7 mouse cellular contexts compared by ENCODE assay signal in the genomic region with DNA sequence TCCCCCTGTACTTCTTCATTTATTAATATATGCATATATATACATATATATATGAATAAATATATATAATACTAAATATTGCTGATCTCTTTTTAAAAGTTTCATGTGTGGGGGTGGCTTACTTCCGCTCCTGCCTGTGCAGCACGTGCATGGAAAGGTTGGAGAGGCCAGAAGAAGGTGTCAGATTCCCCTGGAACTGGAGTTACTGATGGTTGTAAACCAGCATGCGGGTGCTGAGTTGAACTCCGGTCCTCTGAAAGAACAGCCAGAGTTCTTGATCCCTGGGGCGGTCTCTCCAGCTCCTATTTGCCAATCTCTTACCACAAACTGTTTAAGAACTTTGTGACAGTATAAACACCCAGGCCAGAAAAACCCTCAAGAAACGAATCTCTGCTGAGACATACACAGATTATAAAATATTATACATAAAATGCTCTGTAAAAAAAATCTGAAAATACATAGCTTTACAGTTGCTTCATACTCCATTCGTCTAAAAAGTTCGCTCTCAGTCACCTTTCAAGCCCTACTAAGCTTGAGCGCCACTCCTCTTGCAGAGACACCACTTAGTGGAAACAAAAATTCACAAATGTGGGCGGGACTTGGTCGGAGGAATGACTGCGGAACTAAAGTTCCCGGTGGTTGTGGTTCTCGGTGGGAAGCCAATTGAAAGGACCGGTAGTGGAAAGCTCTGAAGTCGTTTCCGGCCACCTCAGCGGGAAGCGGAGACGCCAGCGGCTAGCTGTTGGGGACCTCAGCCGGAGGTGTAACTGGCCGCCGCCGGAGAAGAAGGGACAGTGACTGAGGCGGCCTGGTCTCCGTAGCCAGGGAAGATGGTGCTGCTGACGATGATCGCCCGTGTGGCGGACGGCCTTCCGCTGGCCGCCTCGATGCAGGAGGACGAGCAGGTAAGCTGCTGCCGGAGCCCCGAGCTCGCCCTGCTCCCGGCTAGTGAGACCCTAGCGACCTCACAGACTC. TPM values are rescaled to one million over a fixed set of nuclear protein-coding genes. Genes with fewer than 3 reads are reported as not detected.
DNase-seq lines count a peak whose midpoint lies in the region; ATAC-seq and TF ChIP-seq lines count a peak whose summit lies in the region.

A gene (plus strand): TSS at position 675 of the 975 bp plus-strand sequence.

- no peaks in the 10 kb centered on the region for H3K36me3 ChIP-seq in embryonic facial prominence, embryonic 10.5 days (replicated peaks)
- H3K36me3 ChIP-seq in intestine, postnatal 0 days (ENCODE audit: control insufficient read depth, insufficient read depth): no peaks in the 10 kb centered on the region
- H3K36me3 ChIP-seq in midbrain, embryonic 12.5 days: no peaks in the 10 kb centered on the region
- H3K36me3 ChIP-seq in small intestine, adult 2 months (ENCODE audit: control insufficient read depth, insufficient read depth, low read length): no peaks in the 10 kb centered on the region

- peak within 1 kb of the TSS; percentile 90 for H3K9ac ChIP-seq in intestine, postnatal 0 days (ENCODE audit: low read depth, low read length)
- peak within 1 kb of the TSS; percentile 91 for H3K9ac ChIP-seq in midbrain, embryonic 12.5 days (replicated peaks)

- no peaks in the 10 kb centered on the region for H3K9me3 ChIP-seq in embryonic facial prominence, embryonic 10.5 days
- no peaks in the 10 kb centered on the region for H3K9me3 ChIP-seq in intestine, postnatal 0 days (ENCODE audit: control insufficient read depth)
- no peaks in the 10 kb centered on the region for H3K9me3 ChIP-seq in midbrain, embryonic 12.5 days

- peak within 1 kb of the TSS; percentile 88 for H3K27ac ChIP-seq in embryonic facial prominence, embryonic 10.5 days (replicated peaks)
- H3K27ac ChIP-seq in intestine, postnatal 0 days (ENCODE audit: low read depth, low read length): peak within 1 kb of the TSS; percentile 90
- H3K27ac ChIP-seq in midbrain, embryonic 12.5 days (replicated peaks): peak within 1 kb of the TSS; percentile 56; the same call in 1 of the 2 replicates
- peak within 1 kb of the TSS; percentile 77 for H3K27ac ChIP-seq in small intestine, adult 2 months (ENCODE audit: insufficient read depth, low read depth, low read length)

- TF ChIP-seq POLR2A in small intestine, adult 2 months (IDR thresholded peaks at IDR 0.05; ENCODE audit: low read depth, low read length): peak; percentile 89

- WGBS in embryonic facial prominence, embryonic 10.5 days: 5% methylated on average over 41 of the region's 41 CpGs
- WGBS in intestine, postnatal 0 days: 3% methylated on average over 41 of the region's 41 CpGs
- 6% methylated on average over 41 of the region's 41 CpGs for WGBS in midbrain, embryonic 12.5 days
- 3% methylated on average over 41 of the region's 41 CpGs for WGBS in small intestine, adult 2 months

- peak within 1 kb of the TSS; percentile 68 for H3K4me2 ChIP-seq in intestine, postnatal 0 days (replicated peaks; ENCODE audit: low read depth)
- H3K4me2 ChIP-seq in midbrain, embryonic 12.5 days (replicated peaks): peak within 1 kb of the TSS; percentile 82

- ATAC-seq in intestine, postnatal 0 days: peak; percentile 75
- peak; percentile 90 for ATAC-seq in midbrain, embryonic 12.5 days (ENCODE audit: low FRiP score, low read depth)

- no peaks in the 10 kb centered on the region for H3K27me3 ChIP-seq in embryonic facial prominence, embryonic 10.5 days (replicated peaks; ENCODE audit: low read depth, poor library complexity, severe bottlenecking)
- no peaks in the 10 kb centered on the region for H3K27me3 ChIP-seq in intestine, postnatal 0 days (replicated peaks; ENCODE audit: control insufficient read depth, insufficient read depth, low read length)
- no peaks in the 10 kb centered on the region for H3K27me3 ChIP-seq in midbrain, embryonic 12.5 days
- no peaks in the 10 kb centered on the region for H3K27me3 ChIP-seq in small intestine, adult 2 months (ENCODE audit: control insufficient read depth, insufficient read depth, low read length)

- intact Hi-C loops in left cerebral cortex, postnatal 4 days (cut with DNase I): no loop called here

- H3K4me1 ChIP-seq in embryonic facial prominence, embryonic 10.5 days: peaks cover 36% of the 10 kb centered on the region
- 0 out of 2 replicates have a peak, but pooled peaks cover 7% of the 10 kb centered on the region for H3K4me1 ChIP-seq in intestine, postnatal 0 days (replicated peaks; ENCODE audit: control insufficient read depth, insufficient read depth, low read length)
- H3K4me1 ChIP-seq in midbrain, embryonic 12.5 days: peaks cover 16% of the 10 kb centered on the region
- peaks cover 4% of the 10 kb centered on the region; the same call in 1 of the 2 replicates for H3K4me1 ChIP-seq in small intestine, adult 2 months (ENCODE audit: control insufficient read depth, insufficient read depth, insufficient read length, low read length)

- TF ChIP-seq CTCF in intestine, postnatal 0 days (IDR thresholded peaks at IDR 0.05; ENCODE audit: low read depth): 0 out of 2 replicates have a peak, but pooled peaks have one; percentile 1
- TF ChIP-seq CTCF in small intestine, adult 2 months (IDR thresholded peaks at IDR 0.05; ENCODE audit: extremely low read depth, insufficient read length, insufficient replicate concordance, low read depth, low read length): no peak

- peak within 1 kb of the TSS; percentile 96 for H3K4me3 ChIP-seq in embryonic facial prominence, embryonic 10.5 days
- H3K4me3 ChIP-seq in intestine, postnatal 0 days (ENCODE audit: low read depth, low read length): peak within 1 kb of the TSS; percentile 80
- peak within 1 kb of the TSS; percentile 80 for H3K4me3 ChIP-seq in midbrain, embryonic 12.5 days
- H3K4me3 ChIP-seq in small intestine, adult 2 months (ENCODE audit: low read depth, low read length): peak within 1 kb of the TSS; percentile 79

- peak; percentile 91 for DNase-seq in adrenal gland, postnatal 10 days
- DNase-seq in embryonic facial prominence, embryonic 10.5 days (ENCODE audit: low spot score): peak; percentile 87
- DNase-seq in gonadal fat pad, adult 2 months (ENCODE audit: low read depth): no peak
- DNase-seq in left cerebral cortex, postnatal 4 days: peak; percentile 85

RNA-seq across cellular contexts. Expression of the gene that starts here (rescaled TPM):
- 10 to 100 TPM; 78.5 to 85.2 TPM for total RNA-seq in adrenal gland, postnatal 10 days (2021)
- polyA plus RNA-seq in embryonic facial prominence, embryonic 10.5 days (2016; fragmentation: Nextera tagmentation; extraction: Ambion mirVana): 119 and 122 TPM in 2 replicates
- 45.5 and 47.6 TPM in 2 replicates for polyA plus RNA-seq in gonadal fat pad, adult 2 months (2012; rRNA removed)
- polyA plus RNA-seq in intestine, postnatal 0 days (2015; fragmentation: Nextera tagmentation; extraction: Ambion mirVana): 226 and 228 TPM in 2 replicates
- 10 to 100 TPM; 62.9 to 63.7 TPM for total RNA-seq in left cerebral cortex, postnatal 4 days (2021)
- 98.7 and 101 TPM in 2 replicates for polyA plus RNA-seq in midbrain, embryonic 12.5 days (2016; fragmentation: Nextera tagmentation; extraction: Ambion mirVana)
- 28.5 and 40.0 TPM in 2 replicates for polyA plus RNA-seq in small intestine, adult 2 months (2012; rRNA removed)
